Mouse (Mus musculus) hindlimb bud, embryonic 11.5 days (tissue): ENCODE results near the gene Magi2.

ENCODE experiments used
- DNase-seq: peaks from one replicate; pipeline ENCODE4 v3.0.0-alpha.2; 2012; ENCODE audit warnings: low read depth, low spot score; ENCODE audit errors: extremely low spot score

Gene Magi2

DNA sequence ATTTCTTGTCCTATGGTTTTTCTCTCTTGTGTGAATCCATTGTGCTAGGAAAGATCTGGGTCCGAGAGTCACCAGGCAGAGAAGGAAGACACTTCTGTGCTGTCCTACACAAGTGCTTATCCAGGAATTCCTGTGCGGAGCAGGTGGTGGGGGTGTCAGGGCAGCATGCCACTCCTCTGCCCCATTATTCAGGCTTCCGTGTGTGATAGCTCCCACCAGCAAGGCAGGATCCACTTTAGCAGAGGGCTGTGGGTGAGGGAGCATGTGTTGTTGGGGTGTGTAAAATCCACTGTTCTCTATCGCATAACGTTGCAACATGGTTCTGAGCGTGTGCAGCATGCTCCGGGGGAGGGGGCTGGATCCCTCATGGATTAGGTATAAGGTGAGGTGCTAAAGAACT, 682.8 kb downstream of the Magi2 start:
- DNase-seq, result no peak

- DNase-seq, result no peak
Observed at GRCm38 (mm10) chr5:19932102-19932501, 705.3 kb downstream of the Magi2 start.

GRCm38 (mm10) chr5:19933190-19933589, 706.4 kb downstream of the Magi2 start:
- no peak for DNase-seq

GRCm38 (mm10) chr5:19951102-19951501, 724.3 kb downstream of the Magi2 start:
- DNase-seq, result no peak

GRCm38 (mm10) chr5:19964113-19964512, 737.3 kb downstream of the Magi2 start:
- no peak for DNase-seq

DNA sequence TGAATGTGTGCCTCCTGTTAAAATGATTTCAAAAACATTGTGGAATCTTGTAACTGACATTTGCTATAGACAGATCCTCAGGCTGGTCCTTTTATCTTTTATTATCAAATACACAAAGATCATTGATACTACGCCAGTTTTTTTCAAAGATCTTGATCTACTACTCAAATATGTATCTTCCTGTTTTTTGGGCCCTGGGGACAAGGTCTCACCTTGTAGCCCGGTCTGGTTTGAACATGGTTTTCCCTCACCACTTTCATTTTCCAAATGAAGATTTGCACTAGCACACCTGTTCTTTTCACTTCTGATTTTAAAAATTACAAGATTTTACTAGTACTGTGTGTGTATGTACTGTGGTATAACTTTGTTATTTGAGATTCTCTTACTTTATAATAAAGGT, 745.9 kb downstream of the Magi2 start:
- DNase-seq, result no peak

- DNase-seq, result no peak
Observed at GRCm38 (mm10) chr5:19973852-19974251, 747.0 kb downstream of the Magi2 start.

DNA sequence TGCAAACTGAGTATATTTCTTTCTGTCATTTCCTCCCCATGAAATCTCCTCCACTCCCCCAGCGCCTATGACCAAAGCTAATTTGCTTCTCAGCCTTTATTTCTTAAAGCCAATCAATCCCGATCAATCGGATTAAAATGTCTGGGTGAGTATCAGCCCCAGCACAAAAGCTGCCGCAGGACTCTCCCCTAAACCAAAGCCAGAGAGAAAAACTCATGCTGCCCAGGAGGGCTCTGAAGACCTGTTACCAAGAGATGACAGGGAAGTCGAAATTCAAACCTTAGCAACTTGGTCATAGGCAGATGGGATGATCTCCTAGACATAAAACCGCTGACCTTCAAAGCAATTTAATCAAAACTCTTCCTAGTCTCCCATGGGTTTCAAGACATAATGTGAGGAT, 754.7 kb downstream of the Magi2 start:
- DNase-seq, result no peak

GRCm38 (mm10) chr5:19982031-19982430, 755.2 kb downstream of the Magi2 start:
- no peak for DNase-seq

DNA sequence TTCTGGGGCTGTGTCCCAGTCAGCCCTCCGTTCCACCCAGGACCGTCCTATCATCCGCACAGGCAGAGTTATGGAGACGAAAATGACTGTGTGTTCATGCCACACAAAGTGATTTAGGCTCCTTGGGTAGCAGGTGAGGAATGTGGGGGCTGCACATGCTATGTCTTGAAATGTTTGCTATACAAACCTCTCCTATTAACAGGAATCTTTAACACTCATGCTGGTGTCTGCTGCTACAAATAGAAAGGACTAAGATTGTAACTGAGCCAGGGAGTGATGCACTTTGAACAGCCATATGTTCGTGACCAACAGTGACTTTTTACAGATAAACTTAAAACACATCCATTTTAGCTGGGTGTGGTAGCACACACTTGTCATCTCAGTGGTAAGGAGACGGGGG, 772.6 kb downstream of the Magi2 start:
- no peak for DNase-seq

- DNase-seq, result no peak
Observed at GRCm38 (mm10) chr5:19999912-20000311, 773.1 kb downstream of the Magi2 start.

DNA sequence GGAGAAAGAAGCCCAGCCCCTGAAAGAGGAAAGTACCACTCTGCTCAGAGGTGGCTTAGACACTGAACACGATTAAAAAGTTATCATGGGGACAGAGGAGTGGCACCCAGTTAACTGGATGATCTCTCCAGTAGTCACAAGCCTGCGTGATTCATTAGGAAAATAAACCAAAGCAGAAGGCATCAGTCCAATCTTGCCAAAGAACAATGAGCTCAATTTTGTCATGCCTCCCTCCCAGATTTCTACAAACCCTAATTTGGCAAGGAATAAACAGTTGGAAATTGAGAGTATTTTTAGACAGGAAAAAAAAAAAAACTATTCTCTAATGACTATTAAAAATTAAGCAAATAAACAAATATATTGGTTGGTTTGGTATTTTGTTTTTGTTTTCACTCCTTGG, 779.8 kb downstream of the Magi2 start:
- no peak for DNase-seq

DNA sequence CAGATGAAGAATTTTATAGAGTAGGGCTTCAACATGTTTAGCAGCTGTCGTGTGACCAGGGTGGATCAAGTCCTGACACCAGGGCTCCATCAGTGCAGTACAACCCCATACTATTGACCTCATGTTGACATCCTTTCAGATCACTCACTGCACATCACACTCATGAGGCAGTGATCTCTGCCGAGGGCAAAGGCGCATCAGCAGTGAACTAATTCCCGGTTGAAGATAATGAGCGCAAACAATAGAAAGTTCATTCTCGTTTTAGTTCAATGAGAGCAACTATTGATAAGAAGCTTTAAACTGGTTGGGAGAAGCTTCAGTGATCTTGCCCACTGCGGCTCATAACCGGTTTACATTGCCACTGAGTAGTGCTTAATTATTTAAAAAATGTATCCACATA, 780.4 kb downstream of the Magi2 start:
- DNase-seq, result no peak

DNA sequence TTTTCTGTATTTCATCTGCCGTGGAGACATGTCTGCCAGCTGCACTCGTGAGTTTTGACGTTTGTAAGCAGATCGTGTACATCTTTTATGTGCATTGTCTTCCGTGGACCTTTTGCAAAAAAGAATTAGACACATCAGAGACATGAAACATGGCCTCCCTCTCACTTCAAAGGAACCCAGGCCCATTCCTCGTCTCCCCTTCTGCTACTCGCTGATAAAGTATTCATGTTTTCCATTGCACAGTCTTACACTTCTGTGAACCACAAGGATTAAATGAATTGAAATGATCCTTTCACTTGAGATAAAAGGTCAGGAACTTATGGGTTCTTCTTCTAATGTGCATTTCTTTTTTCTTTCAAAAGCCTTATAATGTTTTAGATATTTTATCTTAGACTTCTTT, 783.4 kb downstream of the Magi2 start:
- DNase-seq, result no peak

- DNase-seq, result no peak
Observed at GRCm38 (mm10) chr5:20018063-20018462, 791.2 kb downstream of the Magi2 start.

DNA sequence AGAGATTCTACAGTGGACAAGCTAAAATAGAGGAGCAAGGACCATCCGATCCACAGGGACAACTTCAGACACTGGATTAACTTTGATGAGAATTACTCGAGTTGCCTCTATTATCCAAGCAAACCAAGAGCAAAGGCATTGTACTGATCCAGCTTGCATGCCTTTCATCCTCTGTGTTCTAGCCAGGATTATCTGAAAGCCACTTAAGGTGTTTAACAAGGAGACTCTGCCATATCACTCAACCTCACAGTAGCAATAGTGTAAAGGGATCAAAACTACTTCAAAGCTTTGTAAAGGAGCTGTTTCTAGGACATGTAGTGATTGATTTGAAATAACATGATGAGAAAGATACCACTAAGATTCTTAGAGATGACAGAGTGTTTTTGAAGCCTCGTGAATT, 819.8 kb downstream of the Magi2 start:
- no peak for DNase-seq

DNA sequence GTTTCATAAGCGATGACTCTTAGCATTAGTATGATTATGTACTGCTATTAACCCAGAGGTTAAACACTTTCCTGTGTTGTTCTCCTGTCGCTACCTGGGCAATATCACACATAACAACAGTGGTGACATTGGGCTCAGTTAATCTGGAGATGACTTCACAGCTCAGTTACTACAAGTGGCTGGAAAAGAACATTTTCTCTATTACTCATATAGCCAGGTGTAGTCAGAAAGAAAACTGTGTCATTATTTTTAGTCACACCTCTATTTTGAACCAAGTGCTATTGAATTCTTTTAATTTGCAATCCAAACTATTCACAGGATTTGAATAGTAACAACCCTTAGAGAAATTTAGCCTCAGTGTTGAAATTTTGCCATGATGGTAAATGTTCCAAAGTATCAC, 821.5 kb downstream of the Magi2 start:
- DNase-seq, result no peak

DNA sequence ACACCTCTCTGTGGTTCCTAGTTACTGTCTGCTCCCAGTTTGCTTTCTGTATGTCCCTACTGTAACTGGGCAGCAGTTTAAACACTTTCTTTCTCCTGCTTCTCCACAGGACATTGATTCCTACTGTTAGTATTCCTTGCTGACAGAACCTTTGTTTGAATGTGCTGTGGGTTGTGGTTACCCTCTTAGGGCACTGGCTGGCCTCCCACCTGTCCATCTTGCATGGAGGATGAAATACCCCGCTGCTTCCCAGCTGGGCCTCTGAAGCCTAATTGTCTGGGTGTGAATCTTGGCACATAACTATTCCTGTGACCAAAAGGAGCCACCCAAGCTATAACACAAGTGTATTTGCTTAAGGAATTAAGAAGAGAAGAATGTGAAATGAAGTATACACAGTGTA, 823.4 kb downstream of the Magi2 start:
- DNase-seq, result no peak

DNA sequence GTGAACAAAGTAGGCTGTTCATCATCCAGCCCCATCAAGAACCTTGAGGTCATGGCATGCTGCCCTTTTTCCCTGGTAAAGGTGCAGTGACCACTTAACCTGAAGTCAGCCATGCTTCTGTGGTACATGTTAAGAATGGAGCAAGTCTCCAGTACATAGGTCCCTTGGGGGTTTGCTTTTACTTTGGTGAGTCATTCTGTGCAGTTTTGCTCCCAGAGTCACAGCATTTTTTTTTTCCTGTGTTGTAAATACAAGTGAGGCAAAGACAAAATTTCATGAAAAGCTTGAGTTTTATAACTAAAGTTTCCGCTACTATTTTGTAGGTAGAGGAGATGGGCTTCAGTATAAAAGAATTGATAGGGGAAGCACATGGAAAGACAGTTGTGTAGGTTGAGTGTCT, 828.2 kb downstream of the Magi2 start:
- DNase-seq, result no peak

GRCm38 (mm10) chr5:20056074-20056842, 829.4 kb downstream of the Magi2 start:
- DNase-seq, result no peak

DNA sequence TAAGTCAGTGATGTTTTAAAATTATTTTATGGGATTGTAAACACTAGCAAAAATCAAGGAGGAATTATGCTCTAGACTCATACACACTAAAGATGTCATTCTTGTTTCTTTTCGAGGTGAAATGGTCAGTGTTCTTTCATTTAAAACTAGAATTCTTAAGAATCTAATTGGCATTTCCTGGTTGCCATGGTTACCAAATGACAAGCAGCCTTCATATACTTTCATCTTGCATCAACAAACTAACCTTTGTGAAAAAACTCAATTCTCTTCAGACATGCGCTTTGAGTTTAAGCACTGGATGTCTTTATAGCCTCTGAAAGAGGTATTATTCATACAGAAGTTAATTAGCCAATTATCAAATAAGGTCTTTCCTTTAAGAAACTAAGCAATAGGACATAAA, 830.0 kb downstream of the Magi2 start:
- no peak for DNase-seq

DNA sequence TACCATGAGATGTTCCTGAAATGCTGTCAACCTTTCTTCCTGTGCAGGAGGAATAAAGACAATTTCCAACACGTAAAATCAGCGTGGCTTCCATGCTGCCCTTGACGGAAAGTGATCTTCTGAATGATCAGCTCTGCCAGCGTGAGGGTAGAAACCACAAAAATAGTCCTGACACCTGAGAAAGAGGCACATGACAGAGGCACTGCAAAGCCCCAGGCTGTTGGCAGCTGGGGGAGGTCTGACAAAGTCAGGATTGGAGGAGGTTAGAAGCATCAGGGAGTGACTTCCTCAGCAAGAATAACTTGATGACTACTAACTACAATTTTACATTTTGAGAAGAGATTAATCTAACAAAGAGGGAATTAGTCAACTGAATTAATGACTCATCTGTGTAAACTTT, 835.2 kb downstream of the Magi2 start:
- no peak for DNase-seq

- DNase-seq, result no peak
Observed at GRCm38 (mm10) chr5:20065081-20065480, 838.2 kb downstream of the Magi2 start.
